Mouse (Mus musculus) embryonic fibroblast, embryonic 13.5 days (primary cell): ENCODE data around the gene Plekha4.

Experiments
- CTCF ChIP-seq: IDR thresholded peaks from 2 replicates; pipeline ENCODE4 v1.5.1; 2011; ENCODE audit warnings: mild to moderate bottlenecking, control low read depth, low read length, moderate library complexity, borderline replicate concordance; ENCODE audit not compliant: insufficient read depth
- POLR2A ChIP-seq: IDR thresholded peaks from 2 replicates; pipeline ENCODE4 v1.6.1; 2011; ENCODE audit warnings: low read depth, mild to moderate bottlenecking, control low read depth, low read length, moderate library complexity

DNA sequence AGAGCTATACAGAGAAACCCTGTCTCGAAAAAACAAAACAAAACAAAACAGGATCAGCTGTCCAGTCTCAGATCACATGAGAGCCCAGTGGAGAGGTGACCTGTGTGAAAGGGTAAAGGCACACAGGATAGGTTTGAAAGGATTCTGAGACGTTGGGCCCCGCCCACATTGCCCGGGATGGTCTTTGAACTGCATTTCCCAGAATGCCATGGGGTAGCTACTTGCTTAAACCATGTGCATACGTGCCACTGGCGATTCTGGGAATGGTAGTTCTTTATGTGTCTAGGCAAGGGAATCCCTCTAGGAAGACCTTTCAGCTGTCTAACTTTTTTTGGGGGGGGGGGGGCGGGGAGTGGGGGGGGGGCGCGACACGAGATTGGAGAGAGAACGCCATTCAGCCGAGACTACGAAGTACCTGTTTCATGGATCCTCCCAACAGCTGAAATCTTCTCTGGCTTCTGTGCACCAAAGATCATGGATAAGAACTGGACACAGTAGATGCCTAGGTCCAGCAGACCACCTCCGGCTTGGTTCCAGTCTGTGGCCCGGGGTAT lies 44.7 kb upstream of the Plekha4 start, which contains the start of gene Tulp2:
- TF ChIP-seq CTCF (no peak), POLR2A (no peak)
